Mouse (Mus musculus) hindbrain, embryonic 14.5 days (tissue): ENCODE measurements around the gene Yipf2. TPM values are rescaled to one million over a fixed set of nuclear protein-coding genes. Genes with fewer than 3 reads are reported as not detected.
A peak's percentile ranks its signal among the peaks of the same experiment; 100 is the strongest.

Experiments used
- ATAC-seq: fragments of 200-750 bp; cut with Nextera tagmentation; 2 replicates; pipeline ENCODE4 v1.8.0; 2017; ENCODE audit warnings: moderate number of reproducible peaks, mild to moderate bottlenecking, moderate TSS enrichment, moderate library complexity; ENCODE audit not compliant: low FRiP score
- DNase-seq: peaks from one replicate; pipeline ENCODE4 v3.0.0-alpha.2; 2015; ENCODE audit warnings: low spot score
- H3K27ac ChIP-seq: fragments of 300-500 bp; sonication (generic); 2 replicates; pipeline ENCODE4 v1.5.1; 2014; ENCODE audit warnings: mild to moderate bottlenecking, moderate library complexity
- H3K27me3 ChIP-seq: fragments of 300-500 bp; sonication (generic); 2 replicates; pipeline ENCODE4 v1.6.1; 2014; ENCODE audit warnings: mild to moderate bottlenecking, low read length, mixed read lengths; ENCODE audit not compliant: control insufficient read depth, insufficient read depth
- H3K36me3 ChIP-seq: fragments of 300-500 bp; sonication (generic); replicated peaks from 2 replicates; pipeline ENCODE4 v1.6.1; 2014; ENCODE audit not compliant: control insufficient read depth, insufficient read depth
- H3K4me1 ChIP-seq: fragments of 300-500 bp; sonication (generic); replicated peaks from 2 replicates; pipeline ENCODE4 v1.6.1; 2014; ENCODE audit warnings: antibody characterized with exemption, low read length, mixed read lengths; ENCODE audit not compliant: control insufficient read depth, insufficient read depth
- H3K4me2 ChIP-seq: fragments of 300-500 bp; sonication (generic); replicated peaks from 2 replicates; pipeline ENCODE4 v1.6.1; 2014; ENCODE audit warnings: mild to moderate bottlenecking, moderate library complexity
- H3K4me3 ChIP-seq: fragments of 300-500 bp; sonication (generic); replicated peaks from 2 replicates; pipeline ENCODE4 v1.5.1; 2014; ENCODE audit warnings: mild to moderate bottlenecking, low read length
- H3K9ac ChIP-seq: fragments of 300-500 bp; sonication (generic); 2 replicates; pipeline ENCODE4 v1.6.1; 2014
- H3K9me3 ChIP-seq: fragments of 300-500 bp; sonication (generic); 2 replicates; pipeline ENCODE4 v1.6.1; 2016; ENCODE audit warnings: low read length; ENCODE audit not compliant: control insufficient read depth
- WGBS: fragments of 180-500 bp; shearing (Covaris S2); extraction: QIAGEN DNeasy Blood & Tissue Kit; methylation state at CpG from one replicate; pipeline ENCODE4 v1.1.7; 2014; 5-methylcytosine and 5-hydroxymethylcytosine counted together
- polyA plus RNA-seq: library from polyadenylated mRNA; unstranded; fragments of >200 nt; fragmentation: Nextera tagmentation; extraction: Ambion mirVana; gene quantifications from 2 replicates; pipeline ENCODE4 v1.2.1, GENCODE M21; 2014

The Yipf2 gene
- polyA plus RNA-seq, 1 experiment from 2014 or later: 17.2 TPM

DNA sequence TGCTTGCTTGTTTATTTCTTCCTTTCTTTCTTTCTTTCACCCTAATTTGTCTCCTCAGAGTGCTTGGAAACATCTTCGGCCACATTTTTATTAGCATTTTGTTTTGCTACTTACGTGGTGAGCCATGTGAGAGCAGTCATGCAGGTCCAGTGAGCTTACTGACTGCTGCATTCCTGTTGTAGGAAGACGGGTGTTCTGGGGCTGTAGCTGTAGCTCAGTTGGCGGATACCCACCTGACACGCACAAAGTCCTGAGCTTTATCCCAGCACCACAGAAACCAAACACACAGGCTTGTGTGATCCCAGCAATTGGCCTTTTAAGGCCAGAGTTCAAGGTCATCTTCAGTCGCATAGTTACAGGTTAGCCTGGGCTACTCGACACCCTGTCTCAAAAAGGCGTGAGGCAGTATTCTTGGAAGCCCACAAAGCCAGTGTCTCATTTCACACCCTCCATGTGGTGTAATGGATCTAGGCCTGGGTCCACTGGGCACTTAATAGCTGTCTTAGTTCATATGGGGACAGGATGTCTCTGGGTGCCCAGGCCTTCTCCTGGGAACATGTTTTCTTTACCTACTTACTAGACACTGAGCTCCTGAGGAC, 23.9 kb downstream of the Yipf2 start:
- Histone ChIP-seq H3K9me3 (no peaks in the 10 kb centered on the region), H3K9ac (no peak overlapping the region), H3K27me3 (no peaks in the 10 kb centered on the region), H3K4me2 (no peak overlapping the region), H3K27ac (no peak overlapping the region), H3K36me3 (peaks cover 45% of the 10 kb centered on the region), H3K4me1 (no peaks in the 10 kb centered on the region), H3K4me3 (no peak overlapping the region)
- DNase-seq: no peak
- 92% methylated on average over 8 of the region's 8 CpGs for WGBS
- ATAC-seq: no peak

DNA sequence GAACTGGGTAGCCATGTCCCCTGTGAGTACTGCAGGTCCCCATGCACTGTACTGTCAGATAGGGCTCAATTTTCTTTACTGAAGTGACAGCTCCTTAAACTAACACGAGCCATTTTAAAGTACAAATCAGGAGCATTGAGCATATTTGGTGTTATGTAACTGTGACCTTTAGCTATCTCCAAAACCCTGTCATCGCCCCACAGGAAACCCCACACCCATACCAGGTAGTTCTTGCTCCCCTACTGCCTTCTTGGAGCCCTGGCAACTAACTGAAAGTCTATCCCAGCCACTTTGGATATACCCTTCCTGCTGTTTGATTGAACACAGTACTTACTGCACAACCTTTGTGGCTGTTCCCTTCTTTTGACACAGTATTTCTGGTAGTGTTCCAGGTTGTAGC, 25.6 kb downstream of the Yipf2 start:
- no peak for DNase-seq
- Histone ChIP-seq H3K4me2 (no peak overlapping the region), H3K36me3 (peaks cover 34% of the 10 kb centered on the region), H3K9me3 (no peaks in the 10 kb centered on the region), H3K27ac (no peak overlapping the region), H3K27me3 (no peaks in the 10 kb centered on the region), H3K4me3 (no peak overlapping the region), H3K9ac (no peak overlapping the region), H3K4me1 (no peaks in the 10 kb centered on the region)
- ATAC-seq: no peak
- WGBS: 92% methylated on average over 2 of the region's 2 CpGs

DNA sequence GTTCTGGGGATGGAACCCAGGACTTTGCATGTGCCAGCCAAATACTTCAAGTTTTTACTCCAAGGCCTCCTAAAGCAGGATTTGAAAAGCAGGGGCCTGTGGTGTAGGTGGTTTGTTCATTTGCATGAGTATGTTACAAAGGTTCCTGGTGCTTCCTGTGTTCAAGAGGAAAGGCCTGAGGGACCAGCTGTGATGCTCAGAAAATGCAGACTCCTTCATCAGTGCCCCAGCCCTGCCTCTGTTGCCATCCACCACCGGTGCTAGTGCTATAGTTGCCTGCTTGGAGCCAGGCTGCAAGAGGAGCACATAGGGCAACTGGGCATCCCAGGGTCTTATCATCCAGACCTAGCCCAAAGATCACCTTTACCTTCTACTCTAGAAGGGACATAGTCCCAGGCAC, 26.1 kb downstream of the Yipf2 start:
- H3K4me3 ChIP-seq: no peak overlapping the region
- no peaks in the 10 kb centered on the region for H3K27me3 ChIP-seq
- no peaks in the 10 kb centered on the region for H3K9me3 ChIP-seq
- no peak overlapping the region for H3K27ac ChIP-seq
- ATAC-seq (no peak), DNase-seq (no peak)
- H3K36me3 ChIP-seq: peaks cover 34% of the 10 kb centered on the region
- H3K9ac ChIP-seq: no peak overlapping the region
- 73% methylated on average over 1 of the region's 1 CpGs for WGBS
- H3K4me2 ChIP-seq: no peak overlapping the region
- H3K4me1 ChIP-seq: no peaks in the 10 kb centered on the region

DNA sequence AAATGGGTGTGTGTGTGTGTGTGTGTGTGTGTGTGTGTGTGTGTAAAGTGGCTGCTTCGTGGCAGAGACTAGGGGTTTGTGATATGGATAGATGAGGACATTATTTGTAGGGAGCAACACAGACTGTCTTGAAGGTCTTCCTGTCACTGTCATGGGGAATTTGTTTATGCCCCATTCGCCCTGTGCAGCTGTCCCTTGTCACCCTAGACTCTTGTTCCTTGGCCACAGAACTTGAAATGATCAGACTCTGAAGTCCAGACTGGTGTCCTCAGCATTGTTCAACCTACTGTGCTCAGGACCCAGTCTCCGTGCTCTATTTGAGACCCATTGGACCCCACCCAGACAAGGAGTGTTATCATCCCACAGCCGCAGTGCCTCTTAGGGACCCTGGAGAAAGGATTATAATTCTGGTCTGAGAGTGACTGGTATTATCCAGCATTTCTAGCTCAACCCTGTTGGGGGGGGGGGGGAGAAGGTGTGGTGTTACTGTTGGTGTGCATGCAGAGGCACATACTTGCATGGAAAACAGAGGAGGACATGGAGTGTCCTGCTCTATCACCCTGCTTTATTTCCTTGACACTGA, 27.5 kb downstream of the Yipf2 start:
- WGBS: 93% methylated on average over 4 of the region's 4 CpGs
- H3K9me3 ChIP-seq: no peaks in the 10 kb centered on the region
- H3K27ac ChIP-seq: no peak overlapping the region
- DNase-seq (no peak), ATAC-seq (no peak)
- H3K4me1 ChIP-seq: no peaks in the 10 kb centered on the region
- H3K36me3 ChIP-seq: peaks cover 22% of the 10 kb centered on the region
- H3K9ac ChIP-seq: no peak overlapping the region
- no peaks in the 10 kb centered on the region for H3K27me3 ChIP-seq
- no peak overlapping the region for H3K4me2 ChIP-seq
- H3K4me3 ChIP-seq: no peak overlapping the region

DNA sequence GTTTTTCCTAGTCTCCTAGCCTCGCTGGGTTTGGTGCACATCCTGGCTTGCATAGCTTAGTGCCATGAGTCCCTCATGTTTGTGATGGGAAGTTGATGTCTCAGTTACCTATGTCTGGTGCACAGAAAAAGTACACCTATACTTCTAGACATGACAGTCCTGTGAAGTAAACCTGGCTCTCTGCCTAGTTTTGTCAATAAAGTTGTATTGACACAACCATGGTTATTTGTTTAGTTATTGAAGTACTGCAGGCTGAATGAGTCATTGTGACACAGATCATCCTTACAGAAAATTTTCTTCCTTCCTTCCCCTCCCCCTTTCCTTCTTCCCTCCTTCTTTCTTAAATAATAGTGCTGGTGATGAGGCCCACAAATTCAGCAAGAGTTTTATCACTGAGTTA, 28.2 kb downstream of the Yipf2 start:
- no peaks in the 10 kb centered on the region for H3K27me3 ChIP-seq
- WGBS: 85% methylated on average over 1 of the region's 1 CpGs
- no peak overlapping the region for H3K27ac ChIP-seq
- H3K36me3 ChIP-seq: peaks cover 15% of the 10 kb centered on the region
- ATAC-seq: no peak
- no peak overlapping the region for H3K4me2 ChIP-seq
- no peak overlapping the region for H3K9ac ChIP-seq
- H3K4me1 ChIP-seq: no peaks in the 10 kb centered on the region
- H3K9me3 ChIP-seq: no peaks in the 10 kb centered on the region
- DNase-seq: no peak
- H3K4me3 ChIP-seq: no peak overlapping the region

DNA sequence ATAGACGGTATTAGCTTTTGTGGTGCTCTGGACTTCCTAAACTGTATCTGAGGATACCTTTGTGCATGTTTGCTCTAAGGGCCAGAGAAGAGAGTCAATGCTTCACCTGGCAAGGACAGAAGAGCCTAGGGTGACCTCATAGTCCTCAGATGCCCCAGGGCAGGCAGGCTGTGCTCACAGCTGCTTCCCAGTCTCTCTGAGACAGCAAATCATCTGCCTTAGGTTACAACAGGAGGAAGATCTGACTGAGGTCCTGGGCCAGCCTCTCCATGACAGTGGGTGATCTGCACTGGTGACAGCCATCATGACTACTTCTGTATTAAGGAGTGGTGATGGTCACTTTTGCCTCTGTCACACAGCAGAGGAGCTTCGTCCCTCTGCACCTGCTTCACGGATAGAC, 33.5 kb downstream of the Yipf2 start:
- H3K27me3 ChIP-seq: no peaks in the 10 kb centered on the region
- H3K4me1 ChIP-seq: no peaks in the 10 kb centered on the region
- H3K4me2 ChIP-seq: no peak overlapping the region
- ATAC-seq: no peak
- H3K9ac ChIP-seq: no peak overlapping the region
- H3K4me3 ChIP-seq: no peak overlapping the region
- H3K9me3 ChIP-seq: no peaks in the 10 kb centered on the region
- 90% methylated on average over 3 of the region's 3 CpGs for WGBS
- no peak overlapping the region for H3K27ac ChIP-seq
- DNase-seq: no peak
- peaks cover 16% of the 10 kb centered on the region for H3K36me3 ChIP-seq

DNA sequence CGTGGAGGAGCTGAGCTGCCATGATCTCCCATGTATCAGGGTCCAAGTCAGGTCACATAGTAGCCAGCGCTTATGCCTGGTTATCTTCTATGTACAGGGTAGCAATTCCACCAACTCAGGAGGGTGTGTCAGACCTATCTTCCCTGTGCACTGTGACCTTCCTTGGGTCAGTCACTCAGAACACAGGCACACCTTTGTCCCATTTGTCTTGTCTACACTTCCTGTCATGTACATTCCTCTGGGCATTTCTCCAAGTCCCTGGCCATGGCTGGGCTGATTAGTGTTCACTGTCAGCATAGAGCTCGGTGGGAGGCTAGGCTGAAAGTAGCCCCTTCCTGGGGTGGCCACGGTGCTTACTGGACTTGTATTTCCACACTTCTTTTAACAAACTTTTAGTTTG, 34.3 kb downstream of the Yipf2 start:
- DNase-seq (no peak), ATAC-seq (0 out of 2 replicates have a peak, but pooled peaks have one; percentile 21)
- Histone ChIP-seq H3K27ac (no peak overlapping the region), H3K4me2 (no peak overlapping the region), H3K4me1 (no peaks in the 10 kb centered on the region), H3K9me3 (no peaks in the 10 kb centered on the region), H3K36me3 (peaks cover 16% of the 10 kb centered on the region), H3K9ac (no peak overlapping the region), H3K27me3 (no peaks in the 10 kb centered on the region), H3K4me3 (no peak overlapping the region)
- 77% methylated on average over 4 of the region's 4 CpGs for WGBS

DNA sequence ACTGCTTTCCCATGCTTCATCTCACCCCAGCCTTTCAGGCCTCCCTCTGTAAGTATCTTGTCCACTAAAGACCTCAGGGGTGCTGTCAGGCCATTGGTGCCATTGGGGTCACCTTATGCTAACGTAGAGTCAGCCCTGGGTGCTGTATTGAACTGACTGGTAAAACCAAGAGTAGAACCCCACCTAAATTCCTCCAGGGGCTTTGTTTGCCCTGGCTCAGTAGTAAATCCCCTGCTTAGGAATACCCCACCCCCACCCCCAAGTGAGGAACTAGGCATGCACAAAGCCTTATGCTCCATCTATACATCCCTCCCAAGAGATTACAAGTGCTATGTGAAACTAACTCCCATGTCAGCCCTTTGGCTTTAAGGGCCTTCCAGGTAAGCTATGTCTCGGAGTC, 35.1 kb downstream of the Yipf2 start:
- H3K36me3 ChIP-seq: peaks cover 16% of the 10 kb centered on the region
- H3K4me2 ChIP-seq: no peak overlapping the region
- no peak overlapping the region for H3K9ac ChIP-seq
- no peak overlapping the region for H3K27ac ChIP-seq
- no peaks in the 10 kb centered on the region for H3K27me3 ChIP-seq
- H3K9me3 ChIP-seq: no peaks in the 10 kb centered on the region
- DNase-seq (no peak), ATAC-seq (no peak)
- WGBS: 90% methylated on average over 2 of the region's 2 CpGs
- H3K4me3 ChIP-seq: no peak overlapping the region
- no peaks in the 10 kb centered on the region for H3K4me1 ChIP-seq

DNA sequence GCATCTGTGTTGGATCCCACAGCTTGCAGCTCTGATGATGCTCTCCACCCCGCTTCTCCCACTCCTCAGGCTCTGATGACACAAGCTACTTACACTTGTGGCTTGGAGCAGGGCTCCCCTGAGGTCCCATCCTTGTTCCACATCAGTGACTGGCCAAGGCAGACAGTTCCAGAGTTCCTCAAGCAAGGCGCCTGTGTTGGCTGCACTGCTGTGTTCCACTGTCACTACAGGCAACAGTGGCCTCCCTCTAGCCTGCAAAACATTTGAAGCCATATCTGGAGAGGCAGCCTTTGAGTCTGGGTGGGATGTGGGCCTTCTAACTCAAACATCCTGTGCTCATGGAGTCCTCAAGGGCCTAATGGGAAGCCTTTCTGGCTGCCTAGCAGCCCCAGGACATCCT, 35.6 kb downstream of the Yipf2 start:
- no peak overlapping the region for H3K9ac ChIP-seq
- peaks cover 10% of the 10 kb centered on the region for H3K36me3 ChIP-seq
- WGBS: 89% methylated on average over 2 of the region's 2 CpGs
- no peaks in the 10 kb centered on the region for H3K9me3 ChIP-seq
- no peak overlapping the region for H3K27ac ChIP-seq
- H3K4me2 ChIP-seq: no peak overlapping the region
- H3K4me3 ChIP-seq: no peak overlapping the region
- H3K4me1 ChIP-seq: no peaks in the 10 kb centered on the region
- ATAC-seq (no peak), DNase-seq (no peak)
- no peaks in the 10 kb centered on the region for H3K27me3 ChIP-seq
